Mouse (Mus musculus) c-Kit-positive CD71-positive TER-119-positive erythroid progenitor cells, embryonic 14.5 days (primary cell): ENCODE results near the gene Synm.

Source experiments
- DNase-seq: peaks from one replicate; pipeline ENCODE4 v3.0.0-alpha.2; 2013; ENCODE audit warnings: low spot score

Synm gene

DNA sequence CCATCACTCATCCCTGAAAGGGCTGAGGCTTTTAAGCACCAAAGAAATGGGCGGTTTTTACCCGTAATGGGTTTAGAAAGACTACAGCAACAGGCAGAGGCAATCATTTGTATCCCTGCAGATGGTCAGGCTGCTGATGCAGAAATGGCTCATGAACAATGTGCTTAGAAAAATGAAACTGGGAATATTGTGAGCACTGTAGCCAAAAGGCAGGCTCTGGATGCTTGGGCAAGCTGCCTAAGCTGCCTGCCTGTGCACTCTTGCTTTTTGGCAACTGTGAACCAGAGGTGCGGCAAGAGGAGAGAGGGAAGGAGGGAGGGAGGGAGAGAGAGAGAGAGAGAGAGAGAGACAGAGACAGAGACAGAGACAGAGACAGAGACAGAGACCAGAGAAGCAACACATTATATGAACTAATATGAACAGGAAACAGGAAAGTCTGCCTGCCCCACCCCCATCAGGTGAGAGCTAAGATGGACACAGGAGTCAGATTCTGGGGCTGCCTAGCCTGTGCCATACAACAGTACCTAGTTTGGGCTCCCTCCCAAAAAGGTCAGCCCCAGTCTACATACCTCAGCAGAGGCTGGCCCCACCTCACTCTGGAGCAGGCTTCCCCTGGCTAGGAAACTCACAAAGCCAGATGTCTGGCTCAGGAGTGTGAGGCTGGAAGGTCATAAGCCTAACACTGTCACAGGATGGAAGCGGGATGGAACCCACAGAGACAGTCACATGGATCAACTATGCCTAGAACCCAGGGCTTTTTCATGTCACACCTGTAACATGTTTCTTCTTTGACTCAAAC lies 9.9 kb downstream of the Synm start:
- no peak for DNase-seq

DNA sequence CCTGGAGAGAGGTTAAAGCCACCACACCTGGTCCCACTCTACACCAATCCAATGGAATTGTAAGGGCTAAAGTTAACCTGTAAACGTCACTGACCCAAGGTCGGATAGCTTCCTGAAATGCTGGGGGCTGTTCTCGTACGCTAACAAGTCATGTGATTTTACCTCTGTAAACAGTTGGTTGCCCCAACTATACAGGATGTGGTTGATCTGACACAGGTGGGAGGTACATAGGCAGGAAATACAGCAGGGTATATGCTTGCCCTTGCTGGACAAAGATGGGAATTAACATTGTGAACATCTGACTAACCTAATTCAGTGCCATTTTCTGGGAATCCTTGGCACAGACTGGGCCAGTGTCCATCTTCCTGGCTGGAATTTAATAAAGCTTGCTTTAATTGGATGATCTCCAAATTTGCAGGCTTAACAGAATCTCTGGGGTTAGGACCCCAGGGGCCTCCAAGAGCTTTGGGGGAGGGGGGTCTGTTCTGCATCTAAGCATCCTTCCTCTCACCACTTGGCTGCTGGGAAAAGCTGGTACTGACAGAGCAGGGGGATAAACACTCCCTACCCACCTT lies 11.7 kb downstream of the Synm start:
- no peak for DNase-seq

DNA sequence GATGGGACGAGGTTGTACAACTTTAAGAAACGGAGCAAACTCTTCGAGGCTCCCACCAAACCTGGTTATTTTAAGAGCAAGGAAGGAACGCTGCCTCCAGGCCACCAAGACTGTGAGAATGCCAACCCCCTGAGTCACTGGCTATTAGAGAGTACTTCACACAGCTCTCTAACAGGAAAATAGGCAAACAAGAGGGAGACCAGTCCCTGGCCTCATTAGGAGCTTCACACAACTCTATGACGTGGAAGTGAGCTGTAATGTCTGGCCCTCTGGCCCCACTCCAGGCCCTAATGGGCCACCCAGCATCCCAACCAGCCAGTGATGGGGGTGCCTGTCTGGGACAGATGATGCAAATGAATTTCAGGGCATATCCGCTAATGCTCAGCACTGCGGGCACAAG lies 17.8 kb downstream of the Synm start:
- no peak for DNase-seq

DNA sequence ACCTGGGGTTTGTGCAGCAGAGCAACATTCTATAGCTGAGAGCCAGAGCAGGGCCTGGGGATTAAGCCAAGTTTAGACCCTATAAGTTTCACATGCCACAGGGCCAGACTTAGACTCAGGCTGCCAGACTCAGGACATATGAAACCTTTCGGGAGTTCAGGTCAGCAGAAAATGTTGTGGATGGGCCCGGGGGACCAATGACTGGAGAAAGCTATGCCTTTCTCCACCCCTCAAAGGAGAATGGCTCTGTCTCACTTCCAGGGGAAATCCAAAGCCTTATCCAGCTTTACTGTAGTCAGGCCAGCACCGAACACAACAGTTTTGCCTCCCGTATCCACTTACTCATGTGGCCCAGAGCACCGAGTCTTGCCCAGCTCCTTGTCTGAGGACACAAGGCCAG lies 18.7 kb downstream of the Synm start:
- no peak for DNase-seq

DNA sequence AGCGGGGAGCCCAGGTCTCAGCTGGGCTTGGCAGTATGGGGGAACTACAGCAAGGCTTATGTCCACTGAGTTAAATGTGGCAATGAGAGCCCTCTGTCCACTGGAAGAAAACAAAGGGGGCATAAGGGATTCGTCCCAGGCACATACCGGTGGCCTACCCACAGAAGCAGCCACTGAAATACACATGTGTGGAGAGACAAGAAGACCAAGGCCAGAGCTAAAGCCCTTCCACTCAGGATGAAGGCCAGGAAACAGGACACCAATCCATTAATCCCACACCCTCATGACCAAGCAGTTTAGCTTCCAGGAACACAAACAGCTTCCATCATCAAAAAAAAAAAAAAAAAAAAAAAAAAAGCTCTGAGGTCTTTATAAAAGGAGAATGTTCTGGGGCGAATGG lies 19.2 kb downstream of the Synm start:
- no peak for DNase-seq

DNA sequence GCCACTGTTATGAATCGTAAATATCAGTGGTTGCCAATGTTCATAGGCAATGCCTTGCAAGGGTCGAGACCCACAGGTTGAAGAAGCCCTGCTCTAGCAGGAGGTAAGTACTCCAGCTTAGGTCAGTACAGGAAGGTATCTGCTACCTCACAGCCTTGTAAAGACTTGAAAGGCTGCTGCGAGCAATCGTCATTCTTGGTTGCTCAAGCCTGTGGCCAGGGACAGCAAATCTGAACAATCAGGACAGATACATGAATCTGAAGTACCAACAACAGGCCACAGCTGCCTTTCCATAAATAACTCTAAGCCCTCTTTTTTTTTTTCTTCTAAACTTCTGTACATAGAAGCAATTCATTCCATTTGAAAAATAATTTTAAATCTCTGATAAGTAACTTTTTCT lies 27.3 kb downstream of the Synm start:
- DNase-seq, result no peak

DNA sequence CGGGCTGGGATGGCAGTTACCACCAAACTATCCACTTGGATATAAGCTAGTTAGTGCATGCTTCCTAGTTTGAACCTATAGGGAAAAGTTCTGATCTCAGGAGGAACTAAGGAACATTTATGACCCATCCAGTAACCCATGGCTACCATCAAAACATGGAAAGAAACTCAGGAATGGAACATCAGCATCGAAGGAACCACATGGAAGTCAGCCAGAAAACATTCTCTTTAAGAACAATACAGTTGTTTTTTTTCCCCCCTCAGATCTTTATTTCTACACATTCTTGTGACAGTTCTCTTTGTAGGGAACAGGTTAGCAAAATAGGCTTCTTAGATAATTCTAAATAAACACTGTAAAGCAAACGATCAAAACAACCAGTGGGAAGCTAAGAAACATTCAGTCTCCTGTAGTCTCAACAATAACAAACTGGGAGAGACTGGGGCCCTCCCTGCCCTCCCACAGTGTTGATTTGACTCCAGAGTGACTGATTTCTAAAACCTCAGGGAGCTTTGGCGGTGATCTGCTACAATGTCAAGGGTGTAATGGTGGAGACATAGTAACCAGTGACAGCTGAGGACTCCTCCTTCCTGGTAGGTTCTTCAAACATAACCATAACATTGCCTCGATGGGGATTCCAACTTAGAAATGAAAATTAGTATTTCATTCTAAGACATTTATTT lies 29.0 kb downstream of the Synm start:
- no peak for DNase-seq

DNA sequence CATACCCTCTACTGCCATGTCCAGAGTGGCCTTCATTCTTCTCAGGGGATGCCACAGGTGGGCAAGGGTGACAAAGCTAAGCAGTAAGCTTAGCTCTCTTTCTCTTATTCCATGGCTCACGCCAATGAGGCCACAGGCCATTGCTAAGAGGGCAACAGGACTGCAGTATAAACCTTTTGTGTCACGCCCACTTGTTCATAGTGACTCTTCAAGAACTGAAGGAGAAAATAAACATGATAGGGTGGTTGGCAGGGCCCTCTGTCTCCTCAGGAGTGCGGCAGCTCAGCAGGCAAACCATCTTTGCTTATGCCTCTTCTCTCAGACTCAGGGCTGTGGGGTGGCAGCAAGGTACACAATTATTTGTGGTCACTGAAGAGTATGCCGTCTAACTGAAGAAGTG lies 30.7 kb downstream of the Synm start:
- no peak for DNase-seq

DNA sequence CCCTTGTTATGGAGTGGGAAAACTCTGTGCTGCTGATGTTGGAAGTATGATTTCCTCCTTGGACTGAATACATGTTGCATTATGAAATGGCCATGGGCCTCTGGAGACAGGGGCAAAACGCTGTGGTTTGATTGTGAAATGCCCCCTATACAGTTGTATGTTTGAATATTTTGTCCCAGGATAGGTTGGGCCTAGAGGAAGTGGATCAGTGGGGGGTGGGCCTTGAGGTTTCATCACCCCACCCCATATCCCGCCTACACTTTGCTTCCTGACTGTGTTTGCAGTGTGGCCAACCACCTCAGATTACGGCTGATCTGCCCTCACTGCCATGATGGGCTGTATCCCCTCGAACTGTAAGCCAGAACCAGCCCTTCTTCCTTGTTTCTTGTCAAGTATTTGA lies 31.3 kb downstream of the Synm start:
- DNase-seq, result no peak

DNA sequence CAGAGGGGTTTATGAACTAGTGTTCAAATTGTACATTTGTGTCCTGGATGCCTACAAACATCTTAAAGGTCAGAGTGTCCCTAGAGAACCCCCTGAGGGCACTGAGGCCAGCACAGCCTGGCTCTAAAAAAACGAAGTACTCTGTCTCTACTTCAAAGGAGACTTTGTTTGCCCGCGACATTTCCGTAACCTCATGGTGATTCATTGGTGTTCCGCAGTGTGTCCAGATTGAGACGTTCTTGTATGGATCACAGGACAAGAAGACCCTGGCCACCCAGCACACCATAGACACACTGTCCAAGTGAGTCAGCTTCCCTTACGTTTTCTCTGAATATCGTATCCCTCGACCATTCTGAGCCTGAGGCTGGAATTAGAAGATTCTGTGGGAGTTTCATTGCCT lies 34.5 kb downstream of the Synm start:
- no peak for DNase-seq

DNA sequence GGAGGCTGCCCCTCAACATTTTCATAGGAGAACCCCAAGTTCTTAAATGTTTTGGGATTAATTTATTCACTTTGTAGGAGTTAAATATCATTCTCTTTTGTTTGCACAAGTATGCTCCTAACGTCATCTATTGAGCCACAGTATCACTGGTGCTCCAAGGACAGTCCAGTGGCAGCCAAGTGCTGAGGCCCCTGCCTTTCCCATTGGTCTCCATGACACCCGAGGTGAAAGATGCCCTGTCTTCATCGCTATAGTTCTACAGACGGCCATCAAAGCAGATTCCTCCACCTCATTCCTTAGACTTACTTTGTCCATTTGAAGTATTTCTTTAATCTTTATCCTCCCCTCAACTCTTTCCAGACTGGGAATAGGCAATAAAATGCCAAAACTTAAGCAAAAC lies 35.0 kb downstream of the Synm start:
- DNase-seq, result no peak

DNA sequence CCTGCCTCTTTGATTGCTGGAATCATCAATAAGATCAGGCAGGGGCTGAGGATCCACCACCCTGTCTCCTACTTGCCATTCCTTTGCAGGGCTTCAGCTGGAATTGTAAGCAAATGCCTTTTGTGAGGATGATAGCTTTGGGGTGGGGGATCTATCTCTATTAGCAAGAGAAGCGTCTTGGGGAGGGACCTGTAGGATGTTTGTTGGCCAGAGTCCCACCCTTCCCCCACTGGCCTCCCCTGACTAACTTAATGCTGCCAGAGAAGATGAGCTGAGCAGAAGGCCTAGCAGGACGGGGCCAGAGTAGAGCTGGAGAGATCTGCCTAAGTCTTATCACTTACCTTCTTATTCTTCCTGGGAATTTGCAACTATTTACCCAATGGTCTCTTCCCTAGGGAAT lies 37.4 kb downstream of the Synm start:
- DNase-seq, result no peak

DNA sequence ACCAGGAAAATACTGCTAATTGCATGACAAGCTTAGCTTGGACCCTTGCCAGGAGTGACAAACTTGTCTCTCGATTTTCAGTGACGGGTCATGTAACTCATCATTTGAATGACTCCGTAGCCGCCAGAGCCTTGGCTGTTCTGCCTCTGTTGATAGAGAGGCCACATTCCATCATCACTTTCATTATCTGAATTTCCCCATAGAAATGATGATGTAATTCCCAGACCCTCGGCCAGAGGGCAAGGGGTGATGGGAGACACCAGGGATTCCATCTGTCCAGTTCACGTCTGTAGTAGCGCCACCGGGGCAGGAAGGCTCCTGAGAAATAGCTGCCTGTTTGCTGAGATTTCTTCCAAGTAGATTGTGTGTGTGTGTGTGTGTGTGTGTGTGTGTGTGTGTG lies 40.7 kb downstream of the Synm start:
- DNase-seq, result no peak

DNA sequence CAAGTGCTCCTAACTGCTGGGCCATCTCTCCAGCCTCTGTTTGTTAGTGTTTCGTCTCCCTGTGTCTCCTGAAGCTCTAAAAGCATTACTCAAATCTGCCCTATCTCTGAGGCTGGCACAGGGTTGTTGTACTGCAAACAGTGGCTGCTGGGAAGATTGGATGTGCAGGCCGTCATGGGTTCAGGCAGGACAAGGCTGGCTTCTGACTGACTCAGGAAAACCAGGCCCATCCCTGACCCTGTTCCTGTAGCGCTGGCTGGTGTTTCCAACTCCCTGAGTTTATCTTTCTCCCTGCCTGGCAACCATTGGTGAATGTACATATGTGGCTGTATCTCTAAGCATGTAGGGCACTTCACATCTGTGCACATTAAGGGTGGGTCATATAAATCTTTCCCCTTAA lies 42.0 kb downstream of the Synm start:
- no peak for DNase-seq

DNA sequence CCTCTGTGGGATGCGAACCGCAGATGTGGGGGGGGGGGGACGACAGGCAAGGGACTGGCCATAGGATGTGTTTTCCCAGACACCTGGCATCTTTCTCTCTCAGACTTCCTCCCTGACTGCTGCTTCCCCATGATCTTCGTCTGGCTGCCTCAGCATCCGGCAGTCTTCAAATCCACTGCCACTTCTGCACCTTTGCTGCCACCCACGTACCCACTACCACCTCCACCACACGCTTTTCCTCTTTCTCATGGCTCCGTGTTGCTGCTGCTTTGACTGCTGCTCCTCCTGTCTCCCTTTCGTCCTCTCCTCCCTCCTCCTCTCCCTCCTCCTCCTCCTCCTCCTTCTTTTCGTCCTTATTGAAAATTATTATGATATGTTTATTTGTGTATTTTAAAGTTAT lies 42.6 kb downstream of the Synm start:
- DNase-seq, result no peak

DNA sequence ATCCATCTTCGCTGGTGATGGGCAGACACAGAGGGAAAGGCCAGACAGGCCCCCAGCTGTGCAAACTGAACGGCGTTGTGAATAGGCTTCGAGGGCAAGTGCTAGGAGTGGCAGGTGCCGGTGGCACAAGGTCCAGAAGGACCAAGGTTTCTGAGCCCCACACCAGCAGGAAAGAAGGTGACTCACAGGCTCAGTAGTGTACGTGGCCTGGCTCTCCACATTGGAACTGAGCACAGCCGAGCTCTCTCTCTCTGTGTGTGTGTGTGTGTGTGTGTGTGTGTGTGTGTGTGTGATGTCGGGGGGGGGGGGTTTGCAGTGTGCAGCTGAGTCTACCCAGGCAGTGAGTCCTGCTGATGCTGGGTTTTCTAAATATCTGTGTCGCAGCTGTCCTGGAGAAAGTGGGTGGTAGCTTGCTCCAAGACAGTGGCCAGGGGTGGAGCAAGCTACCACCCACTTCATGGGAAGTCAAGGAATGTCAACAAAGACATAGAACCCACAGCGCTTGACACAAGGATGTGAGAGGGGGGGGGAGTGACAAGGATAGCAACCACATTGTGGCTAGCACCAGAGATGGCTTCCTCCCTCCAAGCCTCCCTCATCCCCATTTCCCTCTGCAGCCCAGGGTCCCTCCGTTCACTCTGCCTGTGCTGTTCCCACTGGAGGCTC lies 43.2 kb downstream of the Synm start:
- DNase-seq, result no peak

DNA sequence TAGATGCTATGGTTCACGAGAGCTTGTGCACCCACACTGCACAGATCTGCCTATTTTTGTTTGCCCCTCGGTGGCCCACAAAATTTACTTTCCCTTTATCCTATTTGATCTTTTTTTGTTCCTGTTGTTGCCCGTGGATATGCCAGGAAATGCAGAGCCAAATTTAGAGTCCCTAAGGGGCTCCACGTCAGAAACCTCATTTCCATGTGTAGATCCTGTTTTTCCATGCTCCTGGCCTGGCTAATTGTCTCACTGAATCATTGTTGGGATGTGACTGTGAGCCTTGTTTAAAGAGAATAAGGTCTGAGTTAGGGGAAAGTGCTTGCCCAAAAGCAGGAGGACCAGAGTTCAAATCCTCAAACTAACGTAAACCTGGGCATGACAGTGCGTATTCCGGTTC lies 44.4 kb downstream of the Synm start:
- no peak for DNase-seq

DNA sequence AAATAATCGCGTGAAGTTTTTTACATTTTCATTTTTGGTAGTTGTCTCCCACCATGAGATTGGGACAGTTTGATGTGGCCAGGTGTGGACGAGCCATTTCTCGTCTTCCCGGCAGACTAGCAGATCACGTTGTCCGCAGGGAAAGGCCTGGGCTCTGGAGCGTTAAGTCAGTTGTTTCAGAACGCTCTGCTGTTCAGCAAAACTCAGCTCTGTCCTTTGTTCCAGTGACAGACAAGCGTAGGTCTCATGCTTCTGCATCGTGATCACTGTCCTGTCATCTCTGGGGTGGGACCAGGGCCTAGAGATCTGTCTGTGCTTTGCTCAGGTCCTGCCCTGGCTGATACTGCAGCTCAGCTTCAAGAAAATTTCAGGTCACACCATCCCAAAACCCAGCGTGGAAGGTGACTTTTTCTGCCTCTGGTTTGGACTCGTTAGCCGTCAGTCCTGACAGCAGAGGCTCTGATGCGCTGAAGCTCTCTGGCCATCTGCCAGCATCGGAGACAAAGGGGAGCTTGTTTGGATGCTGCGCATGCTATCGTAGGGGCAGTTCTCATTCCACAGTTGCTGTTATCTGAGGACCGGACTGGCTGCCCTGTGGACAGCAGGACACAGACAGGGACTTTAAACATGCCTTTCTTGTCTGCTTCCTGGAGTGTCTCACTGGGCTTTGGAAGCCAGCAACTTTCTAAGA lies 45.6 kb downstream of the Synm start:
- no peak for DNase-seq

DNA sequence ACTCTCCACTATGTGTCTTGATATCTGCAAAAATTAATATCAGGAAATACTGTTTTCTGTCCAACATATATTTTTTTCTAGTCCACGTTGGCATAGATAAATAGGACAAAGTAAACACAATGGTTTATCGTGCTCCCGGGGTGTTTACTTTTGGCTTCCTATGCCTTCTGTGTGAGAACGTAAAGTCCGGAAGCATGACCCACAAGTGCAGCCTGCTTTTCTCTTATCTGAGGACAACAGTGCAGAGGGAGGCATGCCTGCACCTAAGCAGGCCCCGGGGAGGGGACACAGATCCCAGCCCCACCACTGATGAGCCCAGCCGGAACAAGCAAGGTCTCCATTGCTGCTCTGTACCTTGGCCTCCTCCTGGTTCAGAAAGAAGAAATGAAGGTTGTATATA lies 49.3 kb downstream of the Synm start:
- DNase-seq, result peak; percentile 15

DNA sequence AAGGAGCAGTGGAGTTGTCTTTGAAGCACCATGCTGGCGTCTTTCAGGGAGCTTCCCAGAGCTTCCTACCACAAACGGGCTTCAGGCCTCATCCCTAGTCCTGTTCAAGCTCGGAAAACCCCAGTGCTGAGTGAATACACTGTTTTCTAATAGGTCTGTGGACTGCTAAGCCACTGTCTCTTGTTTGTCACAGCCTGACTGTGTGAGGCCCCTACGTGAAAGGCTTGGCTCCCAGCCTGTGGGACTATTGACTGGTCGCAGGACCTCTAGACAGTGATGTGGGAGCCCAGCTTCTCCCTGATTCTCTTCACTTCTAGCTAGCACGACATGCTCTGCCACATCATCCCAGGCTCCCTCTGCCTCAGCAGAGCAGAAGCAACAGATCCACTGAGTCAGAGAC lies 51.4 kb downstream of the Synm start:
- no peak for DNase-seq

DNA sequence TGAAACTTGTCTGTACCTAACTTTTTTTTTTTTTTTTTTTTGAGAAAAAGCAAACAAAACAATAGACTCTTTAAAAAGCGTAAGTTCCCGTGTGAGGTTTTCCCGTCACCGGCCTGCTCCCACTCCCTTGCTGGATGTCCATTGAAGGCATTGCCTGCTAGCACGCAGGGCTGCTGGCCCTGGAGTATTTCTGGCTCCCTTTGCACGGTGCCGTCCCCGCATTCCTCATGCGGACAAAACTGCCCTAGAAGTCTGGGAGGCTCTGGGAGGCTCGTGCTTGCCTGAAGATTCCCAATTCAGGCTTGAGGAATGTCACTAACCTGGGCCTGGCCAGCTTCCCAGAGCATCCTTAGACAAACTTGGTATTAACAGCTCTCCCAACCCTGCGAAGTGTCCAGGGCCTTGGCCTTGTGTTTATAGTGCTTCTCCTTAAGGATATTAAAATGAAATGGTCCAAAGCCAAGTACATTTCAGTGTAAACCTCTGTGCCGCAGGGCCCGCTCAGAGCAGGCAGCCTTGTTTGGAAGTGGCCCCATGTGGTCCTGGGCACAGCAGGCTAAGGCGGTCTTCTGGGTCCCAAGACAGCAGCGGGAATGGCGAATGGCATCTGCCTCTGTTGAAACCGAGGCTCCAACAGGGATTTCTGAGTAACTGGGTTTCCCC lies 58.2 kb downstream of the Synm start:
- no peak for DNase-seq

DNA sequence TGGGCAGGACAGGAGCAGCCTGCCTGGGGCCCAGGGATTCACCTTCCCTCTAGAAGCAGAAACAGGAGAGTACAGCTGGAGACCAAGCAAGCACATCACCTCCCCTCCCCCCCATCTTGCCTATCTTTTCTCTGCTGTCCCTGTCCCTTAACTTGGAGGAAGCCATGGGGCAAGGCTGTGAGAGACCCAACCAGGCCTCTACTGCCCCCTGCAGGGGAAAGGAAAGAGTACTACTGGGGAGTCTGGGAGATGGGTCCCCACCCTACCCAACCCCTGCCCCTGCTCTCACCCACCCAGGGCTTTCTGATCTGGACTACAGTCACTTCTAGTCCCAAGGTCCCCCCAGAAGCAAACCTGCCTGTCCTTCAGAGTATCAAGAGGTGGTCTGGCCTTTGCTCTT lies 58.7 kb downstream of the Synm start:
- peak; percentile 27 for DNase-seq
